Mouse (Mus musculus) frontal cortex, postnatal 36 days (tissue): ENCODE data around the gene Ust.
A peak's percentile ranks its signal among the peaks of the same experiment; 100 is the strongest.

Source experiments
- DNase-seq, 2 experiments: peaks; one replicate each; pipeline ENCODE4 v3.0.0; 2022; ENCODE audit warnings: low spot score in 2 of 2

Gene Ust

GRCm38 (mm10) chr10:8330006-8330405 lies 188.6 kb downstream of the Ust start:
- DNase-seq, result no peak

- DNase-seq, result peak; percentile 56 to 75
Measured at GRCm38 (mm10) chr10:8323304-8323765, 195.3 kb downstream of the Ust start.

- DNase-seq, result no peak
Measured at GRCm38 (mm10) chr10:8320771-8321170, 197.9 kb downstream of the Ust start.

GRCm38 (mm10) chr10:8309435-8309834 lies 209.2 kb downstream of the Ust start:
- DNase-seq, result no peak

- no peak for DNase-seq
Measured at GRCm38 (mm10) chr10:8304211-8304610, 214.4 kb downstream of the Ust start.

- DNase-seq, result peak; percentile 30 to 49
Measured at GRCm38 (mm10) chr10:8299166-8299565, 219.5 kb downstream of the Ust start.

GRCm38 (mm10) chr10:8297214-8297613 lies 221.4 kb downstream of the Ust start:
- DNase-seq, result no peak

GRCm38 (mm10) chr10:8290661-8291060 lies 228.0 kb downstream of the Ust start:
- no peak for DNase-seq

- no peak for DNase-seq
Measured at GRCm38 (mm10) chr10:8287350-8287791, 231.3 kb downstream of the Ust start.

GRCm38 (mm10) chr10:8283991-8284390 lies 234.6 kb downstream of the Ust start:
- no peak for DNase-seq

GRCm38 (mm10) chr10:8277094-8277493 lies 241.5 kb downstream of the Ust start:
- DNase-seq, result no peak

- peak in 1 of 2 experiments; percentile 30 for DNase-seq
Measured at GRCm38 (mm10) chr10:8269681-8270080, 248.9 kb downstream of the Ust start.

GRCm38 (mm10) chr10:8259716-8260115 lies 258.9 kb downstream of the Ust start:
- no peak for DNase-seq

- DNase-seq, result no peak
Measured at GRCm38 (mm10) chr10:8250005-8250404, 268.6 kb downstream of the Ust start.

- DNase-seq, result peak; percentile 59 to 81
Measured at GRCm38 (mm10) chr10:8242336-8242735, 276.3 kb downstream of the Ust start.

- no peak for DNase-seq
Measured at GRCm38 (mm10) chr10:8240703-8241102, 277.9 kb downstream of the Ust start.

GRCm38 (mm10) chr10:8240242-8240641 lies 278.4 kb downstream of the Ust start:
- peak; percentile 82 to 87 for DNase-seq

- peak; percentile 64 to 83 for DNase-seq
Measured at GRCm38 (mm10) chr10:8236780-8237571, 281.6 kb downstream of the Ust start.

- no peak for DNase-seq
Measured at GRCm38 (mm10) chr10:8233148-8233901, 285.3 kb downstream of the Ust start.

- DNase-seq, result no peak
Measured at GRCm38 (mm10) chr10:8232535-8232934, 286.1 kb downstream of the Ust start.

- no peak for DNase-seq
Measured at GRCm38 (mm10) chr10:8228375-8228743, 290.3 kb downstream of the Ust start.

GRCm38 (mm10) chr10:8227705-8228374 lies 290.8 kb downstream of the Ust start:
- peak; percentile 37 to 68 for DNase-seq
